Mouse (Mus musculus): ENCODE measurements at regions not wholly inside any gene's neighbourhood (a gene's known extent, or its start where the extent isn't known, plus 50 kb on each side); places are given as distances from the start of the nearest gene placed in this dataset.

- peak in 1 of 2 experiments; percentile 2 for DNase-seq
- intact Hi-C loops (cut with DNase I), result no loop called here
These were observed 557.8 kb upstream of the Arpp21 start for GRCm38 (mm10) chr9:112793537-112793936.

DNA sequence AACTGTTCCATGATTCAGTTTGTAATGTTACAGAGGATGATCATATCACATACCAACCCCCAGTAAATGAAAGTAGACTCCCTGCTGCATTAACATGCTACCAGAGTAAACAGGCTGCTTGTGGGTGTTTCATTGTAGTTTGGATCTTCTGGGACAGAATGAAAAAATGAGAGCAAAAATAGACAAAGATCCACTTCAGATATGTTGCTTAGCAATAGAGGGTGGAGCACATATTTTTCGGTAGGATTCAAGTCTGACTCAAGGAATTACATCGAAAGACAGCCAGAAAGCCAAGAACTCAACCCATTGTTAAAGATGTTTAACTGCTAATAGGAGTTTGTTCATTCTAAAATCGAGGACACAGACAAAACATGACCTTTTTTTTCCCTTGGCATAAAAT lies 536.2 kb upstream of the Arpp21 start:
- intact Hi-C loops (cut with DNase I), result no loop called here
- no peak for DNase-seq

GRCm38 (mm10) chr9:112744616-112745015 lies 508.9 kb upstream of the Arpp21 start:
- DNase-seq, result no peak
- intact Hi-C loops (cut with DNase I), result no loop called here

DNA sequence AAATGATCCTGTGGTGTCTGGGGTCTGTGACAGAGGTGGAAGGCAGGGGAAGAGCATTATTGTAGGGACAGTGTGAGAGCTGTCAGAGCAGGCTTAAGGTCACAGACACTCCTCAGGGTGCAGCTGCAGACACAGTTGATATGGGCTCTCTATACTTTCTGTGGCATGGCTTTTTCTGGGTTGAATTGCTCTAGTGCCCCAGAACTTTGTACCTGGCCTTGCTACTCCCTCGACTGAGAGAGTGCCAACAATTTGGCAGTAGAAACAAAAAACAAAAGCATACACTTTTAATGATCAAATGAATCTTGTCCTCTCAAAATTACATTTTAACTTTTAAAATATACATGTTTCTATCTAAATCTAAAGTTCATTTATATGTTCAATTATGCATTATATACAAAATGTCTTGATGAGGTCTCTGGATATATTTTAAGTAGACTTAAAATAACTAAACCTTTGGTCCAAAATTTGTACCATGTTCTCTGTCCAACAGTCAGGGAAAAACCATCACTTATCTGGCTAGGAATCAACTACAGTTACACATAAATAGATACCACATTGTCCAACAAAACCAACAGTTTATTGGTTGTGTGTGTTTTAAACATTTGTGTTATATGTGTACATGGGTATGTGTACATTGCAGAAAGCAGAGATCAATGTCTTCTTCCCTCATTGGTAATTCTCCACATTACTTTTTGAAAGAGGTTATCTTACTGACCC lies 508.3 kb upstream of the Arpp21 start:
- DNase-seq, result no peak
- intact Hi-C loops (cut with DNase I), result no loop called here

GRCm38 (mm10) chr9:112735761-112736160 lies 500.0 kb upstream of the Arpp21 start:
- DNase-seq, result no peak
- intact Hi-C loops (cut with DNase I), result no loop called here

DNA sequence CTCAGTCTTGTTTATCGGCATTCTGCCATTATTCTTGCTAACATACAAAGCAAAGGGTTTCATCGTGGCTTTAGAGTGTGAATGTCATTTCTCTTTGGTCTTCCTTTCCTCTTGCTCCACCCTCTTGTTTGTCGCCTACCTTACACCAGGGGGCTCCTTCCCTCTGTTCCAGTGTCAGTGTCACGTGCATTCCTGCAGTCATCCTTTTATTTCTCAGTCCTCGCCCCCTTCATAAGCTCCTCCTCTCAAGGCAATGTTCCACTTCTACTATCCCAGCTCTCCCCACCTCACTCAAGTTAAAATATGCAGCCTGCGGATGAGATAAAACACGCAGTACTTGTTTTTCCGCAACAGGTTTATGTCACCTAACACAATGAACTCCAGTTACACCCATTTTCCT lies 489.8 kb upstream of the Arpp21 start:
- intact Hi-C loops (cut with DNase I), result loop anchor here (10.0 kb wide), 1 partner anchor 919 kb away; no protein-coding TSS in a partner anchor
- DNase-seq, result peak; percentile 2 to 12

- DNase-seq, result no peak
- intact Hi-C loops (cut with DNase I), result loop anchor here (10.0 kb wide), 1 partner anchor 920 kb away; no protein-coding TSS in a partner anchor
These were observed 489.4 kb upstream of the Arpp21 start for GRCm38 (mm10) chr9:112725103-112725502.

DNA sequence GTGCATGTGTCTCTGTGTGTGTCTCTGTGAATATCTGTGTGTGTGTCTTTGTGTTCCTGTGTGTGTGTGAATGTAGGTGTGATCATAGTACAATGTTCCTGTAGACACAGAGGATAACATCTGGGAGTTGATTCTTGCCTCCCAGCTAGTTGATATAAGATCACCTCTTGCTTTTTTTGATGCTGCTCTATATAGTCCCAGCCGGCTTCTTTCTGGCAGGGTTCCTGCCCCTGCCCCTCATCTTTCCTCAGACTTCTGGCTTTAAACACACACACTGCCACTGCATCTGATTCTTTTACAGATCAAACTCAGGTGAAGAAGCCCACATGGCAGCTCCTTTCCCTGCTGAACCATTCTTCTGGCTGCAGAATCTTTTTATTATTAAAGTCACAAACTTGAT lies 487.6 kb upstream of the Arpp21 start:
- DNase-seq, result no peak
- intact Hi-C loops (cut with DNase I), result loop anchor here (10.0 kb wide), 1 partner anchor 921 kb away; no protein-coding TSS in a partner anchor

DNA sequence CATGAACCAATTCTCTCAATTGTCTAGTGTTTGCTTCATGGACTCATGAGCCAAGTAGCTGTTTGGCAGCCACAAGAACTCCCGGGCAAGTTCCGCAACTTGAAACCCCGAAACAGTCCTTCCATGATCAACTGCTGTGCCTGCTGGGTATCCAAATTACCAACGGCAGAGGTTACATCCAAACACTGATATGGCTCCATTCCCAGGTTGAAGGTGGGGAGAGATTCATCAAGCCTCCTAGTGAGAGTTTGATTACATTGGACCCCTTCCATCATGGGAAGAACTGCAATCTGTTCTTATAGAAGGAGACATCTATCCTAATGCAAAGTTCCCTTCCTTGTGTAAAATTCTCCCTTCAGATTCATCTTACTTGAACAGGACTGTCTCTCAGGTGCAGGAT lies 486.8 kb upstream of the Arpp21 start:
- intact Hi-C loops (cut with DNase I), result loop anchor here (10.0 kb wide), 1 partner anchor 922 kb away; no protein-coding TSS in a partner anchor
- DNase-seq, result no peak

DNA sequence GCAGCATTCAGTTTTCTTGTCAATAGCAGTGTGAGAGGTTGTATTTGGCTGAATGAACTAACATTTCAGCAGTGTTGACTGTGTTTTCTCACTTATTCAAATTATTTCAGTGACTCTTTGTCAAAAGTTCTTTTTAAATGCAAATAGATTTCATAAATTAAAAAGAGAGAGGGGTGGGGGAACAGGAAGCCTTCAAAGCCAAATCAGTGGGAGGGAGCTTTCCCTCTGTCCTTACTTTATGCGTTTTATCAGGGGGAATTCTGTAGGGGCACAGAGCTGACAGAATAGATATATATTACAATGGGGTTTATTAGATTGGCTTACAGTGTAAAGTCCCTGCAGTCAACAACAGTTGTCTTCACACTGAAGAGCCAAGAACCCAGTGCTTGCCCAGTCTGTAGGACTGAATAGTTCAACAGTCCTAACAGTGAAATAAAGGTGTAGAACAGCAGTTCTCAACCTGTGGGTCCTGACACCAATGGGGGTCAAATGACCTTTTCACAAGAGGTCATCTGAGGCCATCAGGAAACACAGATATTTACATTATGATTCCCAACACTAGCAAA lies 479.5 kb upstream of the Arpp21 start:
- intact Hi-C loops (cut with DNase I), result no loop called here
- no peak for DNase-seq

DNA sequence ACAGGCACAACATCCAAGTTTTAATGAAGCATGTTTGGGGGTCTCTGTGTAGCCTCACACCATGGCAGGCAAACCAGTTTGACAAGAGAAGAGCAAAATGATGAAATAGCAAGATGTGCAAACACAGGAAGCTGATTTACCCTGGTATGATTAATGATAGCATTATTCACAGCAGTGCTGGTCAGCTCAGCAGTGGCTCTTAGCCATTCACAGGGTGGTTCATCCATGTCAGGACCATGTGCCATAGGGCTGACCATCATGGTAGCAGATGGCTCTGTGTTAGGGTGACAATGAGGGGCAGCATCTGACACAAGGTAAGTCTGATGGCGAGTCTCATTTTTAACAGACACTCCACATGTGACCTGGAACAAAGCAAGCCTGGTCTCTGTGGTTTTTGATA lies 443.1 kb upstream of the Arpp21 start:
- no peak for DNase-seq
- intact Hi-C loops (cut with DNase I), result no loop called here

DNA sequence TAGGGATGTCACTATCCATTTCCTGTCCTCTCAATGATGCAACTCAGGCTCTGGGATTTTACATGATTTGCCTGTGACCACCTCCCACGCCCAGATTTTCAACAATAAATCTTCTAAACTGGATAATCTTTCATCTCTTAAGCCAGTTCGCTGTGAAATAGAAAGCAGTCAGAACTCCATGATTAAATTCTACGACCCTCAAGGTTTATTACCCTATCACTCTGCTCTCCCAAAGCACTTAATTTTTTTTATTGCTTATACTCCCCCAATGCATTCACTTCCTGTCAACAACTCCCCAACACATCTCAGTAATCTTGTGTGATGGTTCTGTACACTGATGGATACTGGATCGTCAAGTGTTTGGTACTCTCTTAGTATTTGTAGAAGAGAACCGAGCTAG lies 439.5 kb upstream of the Arpp21 start:
- no peak for DNase-seq
- intact Hi-C loops (cut with DNase I), result no loop called here
